Mouse (Mus musculus) bone marrow, adult 2 months (tissue): Measurements from ENCODE around the gene Sh3bp5l. TPM values are rescaled to one million over a fixed set of nuclear protein-coding genes. Genes with fewer than 3 reads are reported as not detected.
A peak's percentile ranks its signal among the peaks of the same experiment; 100 is the strongest.

Experiments used
- H3K27ac ChIP-seq: fragments of 200-500 bp; 2 replicates; pipeline ENCODE4 v1.5.1; 2012; ENCODE audit warnings: low read depth, mild to moderate bottlenecking, control low read depth, inconsistent platforms, low read length; ENCODE audit not compliant: control insufficient read depth, poor library complexity, insufficient read depth
- H3K4me1 ChIP-seq: fragments of 200-500 bp; 2 replicates; pipeline ENCODE4 v1.6.1; 2011; ENCODE audit warnings: low read length; ENCODE audit not compliant: control insufficient read depth, insufficient read depth
- H3K4me3 ChIP-seq: fragments of 200-500 bp; replicated peaks from 2 replicates; pipeline ENCODE3; 2011; ENCODE audit warnings: mild to moderate bottlenecking, low read depth, low read length, control low read depth; ENCODE audit not compliant: control insufficient read depth
- CTCF ChIP-seq: fragments of 200-500 bp; IDR thresholded peaks from 2 replicates; pipeline ENCODE4 v1.5.1; 2011; ENCODE audit warnings: low read length, control low read depth; ENCODE audit not compliant: control insufficient read depth, insufficient read depth
- POLR2A ChIP-seq: fragments of 200-500 bp; IDR thresholded peaks from 2 replicates; pipeline ENCODE4 v1.6.1; 2011; ENCODE audit warnings: low read depth, mild to moderate bottlenecking, control low read depth, low read length, borderline replicate concordance; ENCODE audit not compliant: control insufficient read depth
- WGBS: fragments of 180-500 bp; shearing (Covaris S2); methylation state at CpG from one replicate; pipeline ENCODE4 v1.1.7; 2018; 5-methylcytosine and 5-hydroxymethylcytosine counted together
- polyA plus RNA-seq: library from polyadenylated mRNA; stranded (reverse); fragments of >200 nt; gene quantifications from 2 replicates; pipeline ENCODE4 v1.2.4, GENCODE M21; 2011; ENCODE audit warnings: low replicate concordance; ENCODE audit not compliant: missing spikeins, insufficient read depth, insufficient read length

Gene Sh3bp5l
- polyA plus RNA-seq: 12.6 and 17.7 TPM in 2 replicates

DNA sequence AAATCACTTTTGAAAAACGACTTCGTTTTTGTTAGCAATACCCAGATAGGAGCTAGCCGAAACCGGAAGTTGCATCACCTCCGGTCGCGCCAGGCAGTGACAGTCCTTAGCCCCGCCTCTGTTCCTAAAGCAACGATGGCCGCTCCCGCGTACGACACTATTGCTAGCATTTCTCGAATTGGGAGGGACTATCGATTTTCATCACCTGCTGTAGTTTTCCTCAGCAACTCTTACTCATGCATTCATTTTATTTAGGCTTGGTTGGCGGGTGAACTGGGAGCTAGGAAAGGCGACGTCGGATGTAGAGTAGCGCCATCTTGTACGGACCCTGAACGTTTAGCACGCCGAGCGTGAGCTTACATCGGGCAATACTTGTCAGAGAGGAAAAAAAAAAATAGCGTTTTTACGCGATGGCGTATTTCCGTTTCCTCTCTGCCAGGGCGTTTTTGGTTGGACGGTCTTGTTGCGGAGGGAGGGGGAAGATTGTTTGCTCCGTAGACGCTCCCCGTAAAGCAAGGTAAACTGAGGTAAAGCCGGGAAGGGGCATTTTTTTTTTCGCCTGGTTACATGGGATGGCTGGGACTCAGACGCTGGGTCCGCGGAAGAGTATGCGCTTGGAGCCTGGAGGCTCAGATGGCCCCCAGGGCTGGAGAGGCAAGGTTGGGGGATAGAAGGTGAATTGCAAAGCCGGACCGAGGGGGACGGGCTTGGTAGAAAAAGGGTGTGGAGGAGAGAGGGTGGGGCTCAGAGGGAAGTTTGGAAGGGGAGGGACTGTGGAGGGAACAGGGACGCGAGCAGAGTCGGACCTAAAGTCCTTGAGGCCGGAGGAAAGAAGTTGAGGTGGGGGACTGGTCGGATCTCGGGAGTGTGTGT is at the start of gene Sh3bp5l, which contains the start of gene Zfp672:
TSS of gene Sh3bp5l (plus strand) at position 449 of the 873 bp plus-strand sequence.
TSS of gene Zfp672 (minus strand) at position 64 of the 873 bp plus-strand sequence.
- Histone ChIP-seq H3K4me1 (peaks cover 4% of the 10 kb centered on the region), H3K4me3 (peak within 1 kb of the TSS; percentile 79), H3K27ac (peak within 1 kb of the TSS; percentile 63)
- TF ChIP-seq POLR2A: no peak
- TF ChIP-seq CTCF: no peak
- under 1% methylated on average over 52 of the region's 52 CpGs for WGBS

DNA sequence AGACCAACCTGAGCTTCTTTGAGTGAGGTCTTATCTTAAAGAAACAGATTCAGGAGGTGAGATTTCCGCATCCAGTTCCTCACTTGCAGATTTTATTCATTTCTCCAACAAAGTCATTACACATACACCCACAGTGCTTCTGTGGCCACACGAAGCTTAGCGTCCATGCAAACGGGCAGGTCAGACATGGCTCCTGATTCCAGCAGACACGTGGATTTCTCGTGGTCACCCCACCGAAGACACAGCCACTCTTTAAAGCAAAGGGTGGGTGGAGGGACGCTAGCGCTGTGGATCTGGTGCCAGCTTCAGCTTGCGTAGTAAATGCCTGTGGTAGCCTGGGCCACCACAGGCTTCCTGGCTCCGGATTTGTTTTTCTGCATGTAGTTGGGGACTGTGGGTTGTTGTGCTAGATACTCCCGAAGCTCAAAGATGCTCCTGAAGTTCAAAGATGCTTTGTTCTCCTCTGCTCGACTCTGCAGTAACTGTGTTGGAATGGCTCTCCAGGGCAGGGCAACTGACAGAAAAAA is 48.5 kb upstream of the Sh3bp5l start:
- Histone ChIP-seq H3K4me1 (peaks cover 7% of the 10 kb centered on the region), H3K27ac (peak overlapping the region; percentile 74), H3K4me3 (peak overlapping the region; percentile 42)
- no peak for TF ChIP-seq POLR2A
- WGBS: 37% methylated on average over 13 of the region's 13 CpGs

DNA sequence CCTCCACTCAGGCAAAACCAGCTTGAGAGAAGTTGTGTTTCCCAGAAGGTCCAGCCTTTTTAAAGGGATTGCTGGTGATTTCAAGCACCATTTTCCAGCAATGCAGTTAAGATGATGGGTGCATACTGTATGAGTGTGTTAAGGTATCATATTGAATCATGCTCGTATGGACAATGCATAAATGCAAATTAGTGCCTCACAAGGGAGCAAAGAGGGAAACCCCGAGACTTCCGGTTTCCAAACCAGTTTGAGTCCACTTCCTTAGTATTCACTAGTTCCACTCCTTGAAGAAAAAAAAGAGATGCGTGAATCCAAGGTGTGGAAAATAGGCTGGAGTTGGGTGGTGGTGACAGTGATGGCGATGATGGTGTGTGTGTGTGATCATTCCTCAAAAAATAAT is 48.0 kb upstream of the Sh3bp5l start:
- no peak overlapping the region; the same call in 1 of the 2 replicates for H3K27ac ChIP-seq
- peaks cover 6% of the 10 kb centered on the region for H3K4me1 ChIP-seq
- no peak for TF ChIP-seq POLR2A
- TF ChIP-seq CTCF: no peak
- WGBS: 36% methylated on average over 5 of the region's 5 CpGs
- H3K4me3 ChIP-seq: no peak overlapping the region

DNA sequence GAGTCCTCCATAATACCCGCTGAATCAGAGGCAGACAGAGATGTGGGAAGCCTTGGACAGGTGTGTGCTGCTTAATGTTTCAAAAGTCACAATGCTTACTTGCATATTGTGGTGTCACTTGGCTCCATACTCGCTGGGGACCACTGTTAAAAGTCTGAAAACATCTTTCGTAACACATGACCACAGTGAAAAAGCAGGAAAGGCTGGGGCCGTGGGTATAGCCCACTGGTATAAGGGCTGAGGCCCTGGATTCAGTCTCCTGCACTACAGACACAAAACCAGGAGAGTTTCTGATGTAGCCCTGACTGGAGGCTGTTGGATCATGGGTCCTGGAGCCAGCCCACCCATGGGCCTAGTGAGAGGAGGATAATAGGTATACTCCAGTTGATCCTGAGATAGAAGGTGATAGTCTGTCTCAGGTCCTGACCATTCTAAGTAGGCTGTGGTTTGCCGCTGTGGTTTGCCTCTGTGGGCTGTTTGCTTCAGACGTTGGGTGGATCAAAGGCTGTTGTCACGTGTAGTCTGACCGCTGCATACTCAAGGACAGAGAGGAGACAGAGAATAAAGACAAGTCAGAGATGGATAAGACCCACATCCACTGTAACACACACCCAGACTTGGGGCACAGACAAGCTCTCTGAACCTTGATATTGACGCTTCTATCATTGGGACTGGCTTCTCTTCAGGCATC is 40.4 kb upstream of the Sh3bp5l start:
- Histone ChIP-seq H3K4me3 (no peak overlapping the region), H3K4me1 (peaks cover 2% of the 10 kb centered on the region; the same call in 1 of the 2 replicates), H3K27ac (no peak overlapping the region)
- 17% methylated on average over 9 of the region's 9 CpGs for WGBS
- no peak for TF ChIP-seq POLR2A
- no peak for TF ChIP-seq CTCF

DNA sequence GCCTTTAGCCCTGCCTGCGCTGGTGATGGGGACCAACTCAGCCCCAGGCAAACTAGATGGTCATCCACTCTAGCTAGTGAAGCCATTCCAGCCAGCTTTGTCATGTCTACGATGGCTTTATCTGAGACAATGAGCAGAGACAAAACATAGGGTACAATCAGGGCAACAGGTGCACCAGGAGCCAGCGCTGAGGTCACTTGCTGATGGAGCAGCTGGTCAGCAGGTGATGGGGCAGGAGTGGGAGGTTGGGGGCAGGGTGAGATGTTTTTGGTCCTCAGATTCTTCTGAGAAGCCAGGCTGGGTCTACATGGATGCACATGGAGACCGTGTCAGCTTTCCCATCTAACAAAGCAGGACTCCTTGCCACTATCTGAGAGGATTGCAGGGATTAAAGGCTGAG is 39.7 kb upstream of the Sh3bp5l start:
- WGBS: 82% methylated on average over 4 of the region's 4 CpGs
- no peak for TF ChIP-seq CTCF
- no peak for TF ChIP-seq POLR2A
- no peak overlapping the region for H3K4me3 ChIP-seq
- H3K4me1 ChIP-seq: peaks cover 2% of the 10 kb centered on the region; the same call in 1 of the 2 replicates
- H3K27ac ChIP-seq: no peak overlapping the region

DNA sequence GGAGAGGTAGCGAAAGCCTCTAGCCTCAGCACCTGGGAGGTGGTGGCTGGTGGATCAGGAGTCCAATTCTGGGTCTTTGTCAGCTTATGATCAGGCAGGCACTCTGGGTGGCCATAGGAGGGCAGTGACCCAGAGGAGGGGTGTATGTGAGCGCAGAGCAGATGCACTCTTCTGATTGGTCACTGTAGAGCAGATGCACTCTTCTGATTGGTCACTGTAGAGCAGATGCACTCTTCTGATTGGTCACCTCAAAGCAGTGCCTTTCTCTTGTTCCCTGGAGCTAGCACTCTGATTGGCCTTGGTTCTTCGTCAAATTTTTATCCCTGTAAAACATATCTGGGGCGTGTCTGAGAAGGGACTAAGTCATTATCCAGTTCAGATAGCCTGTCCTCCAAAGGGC is 37.7 kb upstream of the Sh3bp5l start:
- TF ChIP-seq CTCF (no peak), POLR2A (no peak)
- Histone ChIP-seq H3K4me3 (no peak overlapping the region), H3K27ac (no peak overlapping the region), H3K4me1 (peaks cover 2% of the 10 kb centered on the region; the same call in 1 of the 2 replicates)
- 68% methylated on average over 4 of the region's 4 CpGs for WGBS

DNA sequence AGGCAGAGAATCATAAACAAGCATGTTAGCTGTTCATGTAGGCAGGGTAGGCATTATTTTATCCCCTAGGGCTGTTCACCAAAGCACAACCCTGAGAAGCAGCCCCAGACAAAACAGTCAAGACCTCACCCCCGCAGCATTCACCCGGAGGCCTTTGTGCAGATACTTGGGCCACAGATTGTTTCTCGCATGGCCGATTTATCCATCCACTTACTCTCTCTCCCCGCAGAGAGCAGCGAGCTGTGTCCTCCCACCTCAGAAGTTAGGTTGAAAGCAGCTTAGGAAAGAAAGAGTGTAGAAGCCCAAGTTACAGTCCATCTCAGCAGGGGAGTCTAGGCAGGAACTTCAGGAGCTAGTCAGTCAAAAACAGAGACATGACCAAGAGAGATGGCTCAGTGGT is 33.1 kb upstream of the Sh3bp5l start:
- 80% methylated on average over 6 of the region's 6 CpGs for WGBS
- no peak overlapping the region for H3K4me3 ChIP-seq
- TF ChIP-seq POLR2A: no peak
- TF ChIP-seq CTCF: no peak
- peaks cover 1% of the 10 kb centered on the region; the same call in 1 of the 2 replicates for H3K4me1 ChIP-seq
- no peak overlapping the region for H3K27ac ChIP-seq

DNA sequence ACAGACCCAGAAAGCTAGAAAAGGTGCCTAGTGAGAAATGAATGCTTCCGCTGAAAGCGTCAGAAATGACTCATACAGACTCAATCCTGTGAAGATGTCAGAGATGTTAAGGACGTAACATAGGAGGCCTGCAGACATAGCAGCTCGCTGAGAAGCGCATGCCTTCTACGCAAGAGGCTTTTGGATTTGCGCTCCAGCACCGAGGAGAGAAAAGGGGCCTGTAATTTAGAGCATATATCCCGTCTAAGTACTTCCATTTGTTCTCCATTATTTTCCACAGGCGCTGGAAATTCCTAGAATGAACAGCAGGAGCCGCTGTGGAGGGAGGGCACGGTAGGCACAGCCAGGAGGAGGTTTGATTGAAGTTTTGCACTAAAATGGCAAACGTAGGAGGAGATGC is 29.5 kb upstream of the Sh3bp5l start:
- Histone ChIP-seq H3K27ac (no peak overlapping the region), H3K4me3 (peak overlapping the region; percentile 49), H3K4me1 (peaks cover 1% of the 10 kb centered on the region; the same call in 1 of the 2 replicates)
- 24% methylated on average over 13 of the region's 13 CpGs for WGBS
- TF ChIP-seq CTCF (peak; percentile 68), POLR2A (no peak)
